Mouse (Mus musculus) spleen, postnatal 14 days (tissue): ENCODE measurements at regions not wholly inside any gene's neighbourhood (a gene's known extent, or its start where the extent isn't known, plus 50 kb on each side); places are given as distances from the start of the nearest gene placed in this dataset.

ENCODE experiments used
- DNase-seq, 2 experiments: peaks; one replicate each; pipeline ENCODE4 v3.0.0; 2021 to 2022; ENCODE audit warnings: low spot score in 2 of 2

GRCm38 (mm10) chr13:84065256-84065898 lies 156.7 kb upstream of the Tmem161b start:
- no peak for DNase-seq

- no peak for DNase-seq
These were observed 155.7 kb upstream of the Tmem161b start for GRCm38 (mm10) chr13:84066211-84066959.

GRCm38 (mm10) chr13:84066960-84067665 lies 155.0 kb upstream of the Tmem161b start:
- DNase-seq: no peak

GRCm38 (mm10) chr13:84068365-84068764 lies 153.7 kb upstream of the Tmem161b start:
- DNase-seq: no peak
